Mouse (Mus musculus) G1E (cell line): ENCODE measurements around the gene Rbbp7. TPM values are rescaled to one million over a fixed set of nuclear protein-coding genes. Genes with fewer than 3 reads are reported as not detected.

Experiments used
- ATAC-seq: 2 replicates; pipeline ENCODE4 v1.8.0; 2016; ENCODE audit warnings: mild to moderate bottlenecking; ENCODE audit not compliant: insufficient number of reproducible peaks, poor library complexity, low FRiP score, severe bottlenecking; ENCODE audit errors: extremely low read depth
- DNase-seq: peaks from one replicate; pipeline ENCODE4 v3.0.0; 2012; ENCODE audit warnings: low spot score
- H3K27me3 ChIP-seq: 2 replicates; pipeline ENCODE4 v1.6.1; 2012; ENCODE audit warnings: mild to moderate bottlenecking, low read length, inconsistent platforms; ENCODE audit not compliant: insufficient read depth
- H3K36me3 ChIP-seq: replicated peaks from 2 replicates; pipeline ENCODE3; 2012; ENCODE audit warnings: mild to moderate bottlenecking, inconsistent platforms
- H3K4me1 ChIP-seq: 2 replicates; pipeline ENCODE4 v1.6.1; 2012; ENCODE audit warnings: low read depth, low read length, inconsistent platforms, mixed read lengths; ENCODE audit not compliant: insufficient read depth
- H3K4me3 ChIP-seq: 2 replicates; pipeline ENCODE4 v1.5.1; 2012; ENCODE audit warnings: low read depth, mild to moderate bottlenecking, inconsistent platforms, low read length, moderate library complexity, mixed read lengths
- H3K9me3 ChIP-seq: replicated peaks from 2 replicates; pipeline ENCODE4 v1.6.1; 2012; ENCODE audit warnings: inconsistent platforms
- CTCF ChIP-seq: IDR thresholded peaks from 2 replicates; pipeline ENCODE4 v1.5.1; 2012; ENCODE audit warnings: low read depth, low read length, inconsistent platforms, mixed read lengths
- GATA1 ChIP-seq: IDR thresholded peaks from 2 replicates; pipeline ENCODE4 v1.6.1; 2012; ENCODE audit warnings: borderline replicate concordance, low read length, inconsistent platforms, mixed read lengths
- GATA2 ChIP-seq: IDR thresholded peaks from 2 replicates; pipeline ENCODE4 v1.6.1; 2012; ENCODE audit warnings: low read depth, low read length, inconsistent platforms, borderline replicate concordance
- POLR2AphosphoS5 ChIP-seq: IDR thresholded peaks from 2 replicates; pipeline ENCODE4 v1.6.1; 2012; ENCODE audit warnings: low read depth, low read length, inconsistent platforms; ENCODE audit not compliant: insufficient replicate concordance
- TAL1 ChIP-seq: conservative IDR thresholded peaks from 2 replicates; pipeline ENCODE4 v1.6.1; 2012; ENCODE audit warnings: low read depth, low read length, inconsistent platforms, mixed read lengths
- polyA plus RNA-seq: library from polyadenylated mRNA; stranded (reverse); fragments of >175 nt; gene quantifications from 2 replicates; pipeline ENCODE4 v1.2.3, GENCODE M21; 2012
- total RNA-seq, 2 experiments: library from RNA; stranded (forward) in 1 of 2; stranded (reverse) in 1 of 2; fragments of 200-1000 nt in 1 of 2; fragments of >200 nt in 1 of 2; fragmentation: Nextera tagmentation in 1 of 2; gene quantifications; 2 replicates each; pipeline ENCODE4 v1.2.3; 2014 to 2017

Rbbp7 gene
- total and polyA plus RNA-seq, 3 experiments, result 237 to 617 (median 520) TPM

DNA sequence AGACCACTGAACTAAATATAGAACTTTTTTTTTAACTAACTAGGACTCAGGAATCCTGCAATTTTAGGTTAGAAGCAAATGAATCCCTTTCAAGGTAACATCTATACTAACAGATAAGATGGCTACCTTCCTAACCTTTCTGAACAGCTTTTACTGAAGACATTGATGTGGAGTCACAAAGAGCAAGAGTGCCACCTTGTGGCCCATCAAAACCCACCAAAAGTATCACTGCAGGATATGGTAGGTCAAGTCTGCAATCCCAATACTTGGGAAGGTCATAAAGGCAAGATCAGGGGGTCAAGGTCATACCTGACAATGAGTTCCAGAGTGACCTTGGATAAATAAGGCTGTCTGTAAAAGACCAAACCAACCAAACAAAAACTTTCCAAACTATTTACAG, 40.2 kb downstream of the Rbbp7 start:
- peak; percentile 15; the same call in 1 of the 2 replicates for ATAC-seq
- Histone ChIP-seq H3K36me3 (peaks cover 51% of the 10 kb centered on the region), H3K4me3 (no peak overlapping the region), H3K4me1 (no peaks in the 10 kb centered on the region), H3K9me3 (no peaks in the 10 kb centered on the region), H3K27me3 (no peaks in the 10 kb centered on the region)
- DNase-seq, result peak; percentile 2
- TF ChIP-seq POLR2AphosphoS5 (no peak), GATA1 (no peak), CTCF (no peak), TAL1 (no peak), GATA2 (no peak)

DNA sequence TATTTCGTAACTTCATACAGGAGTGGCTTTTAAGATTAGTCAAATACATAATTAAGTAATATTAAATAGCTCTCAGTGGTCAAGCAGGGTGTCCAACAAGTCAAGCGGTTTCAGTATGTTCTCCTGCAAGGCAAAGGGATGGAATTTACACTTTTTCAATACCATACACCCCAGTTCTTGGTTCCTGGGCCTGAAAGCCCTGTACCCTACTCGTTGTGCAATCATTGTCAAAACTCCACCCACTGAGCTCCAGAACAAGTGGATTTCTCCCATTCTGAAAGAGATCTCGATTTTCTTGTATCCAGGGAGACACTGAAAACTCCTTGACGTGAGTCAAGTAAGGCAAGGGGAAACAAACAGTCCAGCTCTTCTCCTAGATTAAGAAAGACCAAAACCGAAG, 67.8 kb downstream of the Rbbp7 start:
- H3K4me1 ChIP-seq, result peaks cover 6% of the 10 kb centered on the region; the same call in 1 of the 2 replicates
- no peaks in the 10 kb centered on the region for H3K9me3 ChIP-seq
- TF ChIP-seq TAL1, result no peak
- TF ChIP-seq GATA1, result no peak
- no peak for TF ChIP-seq POLR2AphosphoS5
- no peak for TF ChIP-seq GATA2
- TF ChIP-seq CTCF, result no peak
- DNase-seq (no peak), ATAC-seq (no peak)
- H3K4me3 ChIP-seq, result peak overlapping the region; percentile 81
- H3K27me3 ChIP-seq, result no peaks in the 10 kb centered on the region
- peaks cover 18% of the 10 kb centered on the region for H3K36me3 ChIP-seq

Other genes with a start within 250 kb of the Rbbp7 start
- 18.3 and 19.5 TPM in 2 replicates for gene Reps2, start 116.8 kb upstream of the Rbbp7 start, total RNA-seq (2014; fragmentation: Nextera tagmentation)
- 11.3 and 11.8 TPM in 2 replicates for gene Reps2, start 116.8 kb upstream of the Rbbp7 start, total RNA-seq (2017)
- gene Reps2, start 116.8 kb upstream of the Rbbp7 start, polyA plus RNA-seq, result 0.40 TPM in 2 replicates
- gene Txlng, start 69.1 kb downstream of the Rbbp7 start, total RNA-seq (2014; fragmentation: Nextera tagmentation), result 39.1 and 43.0 TPM in 2 replicates
- gene Txlng, start 69.1 kb downstream of the Rbbp7 start, total RNA-seq (2017), result 32.2 and 36.5 TPM in 2 replicates
- gene Txlng, start 69.1 kb downstream of the Rbbp7 start, polyA plus RNA-seq, result 5.5 and 8.2 TPM in 2 replicates
- gene Syap1, start 128.0 kb downstream of the Rbbp7 start, total RNA-seq (2014; fragmentation: Nextera tagmentation), result 30.6 and 34.4 TPM in 2 replicates
- 46.0 and 53.5 TPM in 2 replicates for gene Syap1, start 128.0 kb downstream of the Rbbp7 start, total RNA-seq (2017)
- gene Syap1, start 128.0 kb downstream of the Rbbp7 start, polyA plus RNA-seq, result 5.9 and 6.7 TPM in 2 replicates
- gene Ctps2, start 140.8 kb downstream of the Rbbp7 start, total RNA-seq (2014; fragmentation: Nextera tagmentation), result 40.4 and 45.3 TPM in 2 replicates
- 50.2 and 50.7 TPM in 2 replicates for gene Ctps2, start 140.8 kb downstream of the Rbbp7 start, total RNA-seq (2017)
- 1.1 and 1.3 TPM in 2 replicates for gene Ctps2, start 140.8 kb downstream of the Rbbp7 start, polyA plus RNA-seq
- gene S100g, start 204.2 kb downstream of the Rbbp7 start, total RNA-seq (2014; fragmentation: Nextera tagmentation), result not detected in 2 replicates
- not detected in 2 replicates for gene S100g, start 204.2 kb downstream of the Rbbp7 start, total RNA-seq (2017)
- gene S100g, start 204.2 kb downstream of the Rbbp7 start, polyA plus RNA-seq, result not detected in 2 replicates